Mouse (Mus musculus) forebrain, embryonic 15.5 days (tissue): ENCODE results near the gene Palb2. TPM values are rescaled to one million over a fixed set of nuclear protein-coding genes. Genes with fewer than 3 reads are reported as not detected.

ENCODE experiments used
- polyA plus RNA-seq: library from polyadenylated mRNA; unstranded; fragments of >200 nt; fragmentation: Nextera tagmentation; extraction: Ambion mirVana; gene quantifications from 2 replicates; pipeline ENCODE4 v1.2.1, GENCODE M21; 2015

Palb2 gene
- polyA plus RNA-seq, 1 experiment from 2014 or later: 8.0 TPM

Other genes starting within 250 kb of the Palb2 start
- gene Cog7, start 151.3 kb downstream of the Palb2 start, polyA plus RNA-seq: 21.4 and 22.1 TPM in 2 replicates
- 66.7 and 69.4 TPM in 2 replicates for gene Gga2, start 111.8 kb downstream of the Palb2 start, polyA plus RNA-seq
- gene Ubfd1, start 65.8 kb downstream of the Palb2 start, polyA plus RNA-seq: 61.3 and 65.2 TPM in 2 replicates
- 11.6 and 12.7 TPM in 2 replicates for gene Ears2, start 65.7 kb downstream of the Palb2 start, polyA plus RNA-seq
- 525 and 527 TPM in 2 replicates for gene Ndufab1, start 31.1 kb downstream of the Palb2 start, polyA plus RNA-seq
- 155 and 160 TPM in 2 replicates for gene Dctn5, start 56 bp upstream of the Palb2 start, polyA plus RNA-seq
- 50.9 and 62.2 TPM in 2 replicates for gene Plk1, start 26.5 kb upstream of the Palb2 start, polyA plus RNA-seq
- 0.47 and 0.97 TPM in 2 replicates for gene Ern2, start 53.2 kb upstream of the Palb2 start, polyA plus RNA-seq
- gene Chp2, start 86.5 kb upstream of the Palb2 start, polyA plus RNA-seq: 0.31 and 0.83 TPM in 2 replicates
- gene Prkcb, start 155.8 kb upstream of the Palb2 start, polyA plus RNA-seq: 42.9 and 48.6 TPM in 2 replicates